8 mouse cellular contexts compared by ENCODE assay signal in genomic region chr7:114922155-114922554, GRCm38 (mm10).
DNase-seq lines count a peak whose midpoint lies in the region; ATAC-seq lines count a peak whose summit lies in the region.

No protein-coding gene starts in this region.

- no peaks in the 10 kb centered on the region for H3K9me3 ChIP-seq in liver, embryonic 12.5 days (replicated peaks)
- H3K9me3 ChIP-seq in midbrain, embryonic 15.5 days = no peaks in the 10 kb centered on the region

- no peak overlapping the region for H3K27ac ChIP-seq in liver, embryonic 12.5 days
- H3K27ac ChIP-seq in midbrain, embryonic 15.5 days = no peak overlapping the region

- H3K4me2 ChIP-seq in liver, embryonic 12.5 days = no peak overlapping the region
- no peak overlapping the region for H3K4me2 ChIP-seq in midbrain, embryonic 15.5 days

- no peaks in the 10 kb centered on the region for H3K36me3 ChIP-seq in liver, embryonic 12.5 days
- no peaks in the 10 kb centered on the region for H3K36me3 ChIP-seq in midbrain, embryonic 15.5 days (replicated peaks)
- no peaks in the 10 kb centered on the region for H3K36me3 ChIP-seq in splenic B cell, adult 2 months (ENCODE audit: control insufficient read depth, insufficient read depth, low read length, poor library complexity, severe bottlenecking)

- H3K4me3 ChIP-seq in liver, embryonic 12.5 days = no peak overlapping the region
- H3K4me3 ChIP-seq in midbrain, embryonic 15.5 days = no peak overlapping the region

- ATAC-seq in liver, embryonic 12.5 days = no peak
- peak; percentile 63; the same call in 1 of the 2 replicates for ATAC-seq in midbrain, embryonic 15.5 days (replicated peaks)

- no peak overlapping the region for H3K9ac ChIP-seq in liver, embryonic 12.5 days
- no peak overlapping the region for H3K9ac ChIP-seq in midbrain, embryonic 15.5 days

- WGBS in liver, embryonic 12.5 days (ENCODE audit: insufficient replicate concordance) = 9% methylated on average over 3 of the region's 3 CpGs
- 6% methylated on average over 3 of the region's 3 CpGs for WGBS in midbrain, embryonic 15.5 days

- H3K4me1 ChIP-seq in liver, embryonic 12.5 days = no peaks in the 10 kb centered on the region
- no peaks in the 10 kb centered on the region for H3K4me1 ChIP-seq in midbrain, embryonic 15.5 days

- no peaks in the 10 kb centered on the region for H3K27me3 ChIP-seq in liver, embryonic 12.5 days (replicated peaks)
- 0 out of 2 replicates have a peak, but pooled peaks cover 5% of the 10 kb centered on the region for H3K27me3 ChIP-seq in midbrain, embryonic 15.5 days (replicated peaks)
- H3K27me3 ChIP-seq in splenic B cell, adult 2 months (ENCODE audit: control insufficient read depth, insufficient read depth, low read length, poor library complexity, severe bottlenecking) = no peaks in the 10 kb centered on the region

- intact Hi-C loops in left cerebral cortex, postnatal 36 days (cut with DNase I) = loop anchor here (5.0 kb wide), 2 partner anchors 290 to 1110 kb away; no protein-coding TSS in a partner anchor

- peak; percentile 47 for DNase-seq in liver
- peak; percentile 84 for DNase-seq in embryo, embryonic 11 days
- peak; percentile 32 to 73 for DNase-seq in gastrocnemius, postnatal 4 days (ENCODE audit: low spot score in 2 of 2)
- peak; percentile 6 for DNase-seq in kidney, adult 11 months
- peak; percentile 32 to 63 for DNase-seq in left cerebral cortex, postnatal 36 days (ENCODE audit: low spot score in 2 of 2)
- DNase-seq in splenic B cell, adult 2 months (ENCODE audit: low read depth, low spot score) = peak; percentile 79

Comparison
In these comparisons a context has a peak if more than half of its experiments do, and no peak if none do; other contexts are left out.
1. DNase-seq: peak in every context shown above with its lines; median percentile 84 in embryo, embryonic 11 days; 79 in splenic B cell, adult 2 months; 52 in gastrocnemius, postnatal 4 days; 48 in left cerebral cortex, postnatal 36 days; 47 in liver; 6 in kidney, adult 11 months.